Mouse (Mus musculus) heart, embryonic 13.5 days (tissue): ENCODE results near the gene Ptpdc1. TPM values are rescaled to one million over a fixed set of nuclear protein-coding genes. Genes with fewer than 3 reads are reported as not detected.

ENCODE experiments used
- ATAC-seq: fragments of 200-750 bp; cut with Nextera tagmentation; 2 replicates; pipeline ENCODE4 v1.8.0; 2017; ENCODE audit warnings: moderate TSS enrichment; ENCODE audit not compliant: insufficient number of reproducible peaks, low FRiP score, low TSS enrichment; ENCODE audit errors: extremely low read depth
- H3K27ac ChIP-seq: fragments of 300-500 bp; sonication (generic); replicated peaks from 2 replicates; pipeline ENCODE4 v1.5.1; 2015; ENCODE audit warnings: moderate library complexity, mild to moderate bottlenecking, inconsistent platforms
- H3K27me3 ChIP-seq: fragments of 300-500 bp; sonication (generic); replicated peaks from 2 replicates; pipeline ENCODE4 v1.6.1; 2015; ENCODE audit warnings: mild to moderate bottlenecking, inconsistent platforms
- H3K36me3 ChIP-seq: fragments of 300-500 bp; sonication (generic); 2 replicates; pipeline ENCODE4 v1.6.1; 2015; ENCODE audit warnings: mild to moderate bottlenecking, inconsistent platforms
- H3K4me1 ChIP-seq: fragments of 300-500 bp; sonication (generic); 2 replicates; pipeline ENCODE4 v1.6.1; 2015; ENCODE audit warnings: inconsistent platforms
- H3K4me2 ChIP-seq: fragments of 300-500 bp; sonication (generic); 2 replicates; pipeline ENCODE4 v1.6.1; 2015; ENCODE audit warnings: inconsistent platforms, mild to moderate bottlenecking, moderate library complexity
- H3K4me3 ChIP-seq: fragments of 300-500 bp; sonication (generic); 2 replicates; pipeline ENCODE4 v1.5.1; 2015; ENCODE audit warnings: moderate library complexity, mild to moderate bottlenecking, inconsistent platforms
- H3K9ac ChIP-seq: fragments of 300-500 bp; sonication (generic); 2 replicates; pipeline ENCODE4 v1.6.1; 2015; ENCODE audit warnings: inconsistent platforms, mild to moderate bottlenecking, moderate library complexity
- H3K9me3 ChIP-seq: fragments of 300-500 bp; sonication (generic); 2 replicates; pipeline ENCODE4 v1.6.1; 2016; ENCODE audit warnings: inconsistent platforms
- WGBS: fragments of 180-500 bp; shearing (Covaris S2); methylation state at CpG from one replicate; pipeline ENCODE4 v1.1.7; 2015; ENCODE audit warnings: mixed read lengths; 5-methylcytosine and 5-hydroxymethylcytosine counted together
- polyA plus RNA-seq: library from polyadenylated mRNA; unstranded; fragments of >200 nt; fragmentation: Nextera tagmentation; extraction: Ambion mirVana; gene quantifications from 2 replicates; pipeline ENCODE4 v1.2.1, GENCODE M21; 2015

Gene Ptpdc1
- polyA plus RNA-seq, 1 experiment from 2014 or later, result 6.6 TPM

DNA sequence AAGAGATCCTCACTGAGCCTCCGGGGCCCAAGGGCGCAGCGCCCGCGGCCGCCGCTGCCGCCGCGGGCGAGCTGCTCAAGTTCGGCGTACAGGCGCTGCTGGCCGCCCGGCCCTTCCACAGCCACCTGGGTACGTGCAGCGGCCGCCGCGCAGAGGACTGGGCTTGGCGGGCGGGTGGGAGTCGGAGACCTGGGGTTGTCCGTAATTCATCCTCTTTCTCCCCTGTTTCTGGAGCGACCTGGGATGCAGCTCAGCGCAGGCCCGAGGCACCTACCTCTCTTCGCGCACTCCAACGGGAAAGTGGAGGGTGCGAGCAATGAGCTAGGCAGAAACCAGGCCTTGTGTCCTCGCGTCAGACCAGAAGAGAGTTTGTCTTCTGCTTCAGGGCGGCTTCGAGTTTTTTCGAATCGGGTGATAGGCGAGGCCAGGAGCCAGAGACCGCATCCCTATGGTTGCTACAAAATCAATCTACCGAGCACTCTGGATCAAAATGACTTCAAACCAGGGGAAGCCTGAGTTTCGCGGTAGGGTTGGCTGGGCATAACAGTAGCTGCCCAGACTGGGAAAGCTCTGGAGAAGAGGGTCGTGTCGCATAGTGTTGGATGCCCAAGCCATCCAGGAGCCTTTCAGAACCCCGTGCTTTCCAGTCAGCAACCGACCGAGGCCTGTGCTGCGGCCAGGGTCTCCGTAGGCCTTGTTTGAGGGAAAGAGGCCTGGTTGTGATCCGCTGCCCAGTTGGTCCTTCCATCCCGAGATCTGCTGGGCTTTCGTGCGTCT, 37.9 kb upstream of the Ptpdc1 start:
- peaks cover 42% of the 10 kb centered on the region for H3K4me1 ChIP-seq
- H3K27ac ChIP-seq, result no peak overlapping the region
- no peaks in the 10 kb centered on the region for H3K9me3 ChIP-seq
- peak overlapping the region; percentile 73 for H3K9ac ChIP-seq
- peak overlapping the region; percentile 56 for H3K4me3 ChIP-seq
- 5% methylated on average over 53 of the region's 54 CpGs for WGBS
- H3K36me3 ChIP-seq, result no peaks in the 10 kb centered on the region
- H3K27me3 ChIP-seq, result peaks cover 100% of the 10 kb centered on the region
- peak overlapping the region; percentile 83 for H3K4me2 ChIP-seq
- ATAC-seq, result no peak

DNA sequence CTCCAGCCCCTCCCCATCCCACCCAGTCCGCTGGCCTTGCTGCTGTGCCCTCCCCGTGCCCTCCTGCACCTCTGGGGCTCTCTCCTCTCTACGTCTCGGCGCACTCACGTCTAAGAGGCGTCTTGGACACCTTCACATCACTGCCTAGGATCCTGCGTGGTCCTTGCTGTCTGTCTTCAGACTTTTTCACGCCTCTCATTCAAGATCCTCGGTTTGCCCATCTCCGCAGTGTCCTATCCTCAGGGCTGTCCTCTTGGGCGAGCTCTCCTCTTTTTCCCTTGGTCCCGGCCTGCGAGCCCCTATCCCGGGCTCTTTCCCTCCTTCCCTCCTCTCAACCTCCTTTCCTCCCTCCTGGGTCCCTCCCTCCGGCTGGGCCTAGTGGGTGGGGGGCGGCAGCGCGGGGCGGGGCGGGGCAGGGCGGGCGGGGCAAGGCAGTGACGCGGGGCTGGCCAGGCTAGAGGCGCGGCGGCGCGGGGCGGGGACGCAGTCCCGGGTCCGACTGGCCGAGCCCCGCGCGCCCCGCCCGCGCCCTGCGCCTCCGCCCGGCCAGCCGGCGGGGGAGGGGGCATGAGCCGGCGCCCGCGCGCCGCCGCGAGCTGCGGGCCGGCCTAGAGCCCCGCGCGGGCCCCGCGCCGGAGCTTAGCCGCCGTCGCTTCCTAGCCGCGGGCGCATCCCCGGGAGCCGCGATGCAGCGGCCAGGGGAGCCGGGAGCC, 37.1 kb upstream of the Ptpdc1 start, which contains the start of gene Barx1:
Barx1 (plus strand) TSS at position 568 of the 713 bp plus-strand sequence.
- no peak for ATAC-seq
- Histone ChIP-seq H3K9me3 (no peaks in the 10 kb centered on the region), H3K9ac (peak within 1 kb of the TSS; percentile 73), H3K27me3 (peaks cover 100% of the 10 kb centered on the region), H3K36me3 (no peaks in the 10 kb centered on the region), H3K4me2 (peak within 1 kb of the TSS; percentile 83), H3K4me1 (peaks cover 41% of the 10 kb centered on the region), H3K27ac (no peak within 1 kb of the TSS), H3K4me3 (peak within 1 kb of the TSS; percentile 56)
- under 1% methylated on average over 41 of the region's 73 CpGs for WGBS

GRCm38 (mm10) chr13:48661561-48661960, 36.1 kb upstream of the Ptpdc1 start:
- no peak overlapping the region for H3K4me2 ChIP-seq
- no peak for ATAC-seq
- peaks cover 41% of the 10 kb centered on the region for H3K4me1 ChIP-seq
- WGBS, result 7% methylated on average over 1 of the region's 1 CpGs
- no peak overlapping the region for H3K9ac ChIP-seq
- H3K9me3 ChIP-seq, result no peaks in the 10 kb centered on the region
- no peak overlapping the region for H3K4me3 ChIP-seq
- H3K27me3 ChIP-seq, result peaks cover 100% of the 10 kb centered on the region
- no peak overlapping the region for H3K27ac ChIP-seq
- no peaks in the 10 kb centered on the region for H3K36me3 ChIP-seq

- H3K4me3 ChIP-seq, result no peak overlapping the region
These were observed 35.3 kb upstream of the Ptpdc1 start for GRCm38 (mm10) chr13:48660741-48661140.

GRCm38 (mm10) chr13:48660221-48660734, 34.8 kb upstream of the Ptpdc1 start:
- ATAC-seq, result no peak
- Histone ChIP-seq H3K9me3 (no peaks in the 10 kb centered on the region), H3K4me3 (peak overlapping the region; percentile 39), H3K27me3 (peaks cover 99% of the 10 kb centered on the region), H3K27ac (no peak overlapping the region), H3K4me2 (peak overlapping the region; percentile 64), H3K36me3 (no peaks in the 10 kb centered on the region), H3K4me1 (peaks cover 38% of the 10 kb centered on the region), H3K9ac (peak overlapping the region; percentile 47; the same call in 1 of the 2 replicates)
- WGBS, result 6% methylated on average over 11 of the region's 11 CpGs

More at GRCm38 (mm10) chr13:48660741-48661140, 35.3 kb upstream of the Ptpdc1 start:
- peaks cover 40% of the 10 kb centered on the region for H3K4me1 ChIP-seq
- no peaks in the 10 kb centered on the region for H3K9me3 ChIP-seq
- no peak overlapping the region for H3K4me2 ChIP-seq
- no peak for ATAC-seq
- peaks cover 100% of the 10 kb centered on the region for H3K27me3 ChIP-seq
- no peaks in the 10 kb centered on the region for H3K36me3 ChIP-seq
- no peak overlapping the region for H3K9ac ChIP-seq
- WGBS, result 16% methylated on average over 6 of the region's 6 CpGs
- H3K27ac ChIP-seq, result no peak overlapping the region

- Histone ChIP-seq H3K27me3 (peaks cover 99% of the 10 kb centered on the region), H3K4me1 (peaks cover 30% of the 10 kb centered on the region), H3K4me3 (peak overlapping the region; percentile 39), H3K9me3 (no peaks in the 10 kb centered on the region), H3K9ac (peak overlapping the region; percentile 47), H3K4me2 (peak overlapping the region; percentile 64), H3K27ac (no peak overlapping the region), H3K36me3 (no peaks in the 10 kb centered on the region)
- 1% methylated on average over 38 of the region's 38 CpGs for WGBS
- ATAC-seq, result no peak
These were observed 34.1 kb upstream of the Ptpdc1 start for GRCm38 (mm10) chr13:48659254-48660220.

- no peak for ATAC-seq
- WGBS, result 2% methylated on average over 33 of the region's 33 CpGs
- Histone ChIP-seq H3K27me3 (peaks cover 97% of the 10 kb centered on the region), H3K9ac (no peak overlapping the region), H3K27ac (no peak overlapping the region), H3K4me3 (peak overlapping the region; percentile 39), H3K36me3 (no peaks in the 10 kb centered on the region), H3K4me1 (peaks cover 30% of the 10 kb centered on the region), H3K9me3 (no peaks in the 10 kb centered on the region), H3K4me2 (peak overlapping the region; percentile 64)
These were observed 33.3 kb upstream of the Ptpdc1 start for GRCm38 (mm10) chr13:48658588-48659253.

- H3K27ac ChIP-seq, result no peak overlapping the region
- no peak overlapping the region for H3K4me2 ChIP-seq
- no peaks in the 10 kb centered on the region for H3K9me3 ChIP-seq
- no peak overlapping the region for H3K9ac ChIP-seq
- no peak overlapping the region for H3K4me3 ChIP-seq
- peaks cover 23% of the 10 kb centered on the region for H3K4me1 ChIP-seq
- WGBS, result 2% methylated on average over 9 of the region's 9 CpGs
- ATAC-seq, result no peak
- peaks cover 97% of the 10 kb centered on the region for H3K27me3 ChIP-seq
- no peaks in the 10 kb centered on the region for H3K36me3 ChIP-seq
These were observed 32.3 kb upstream of the Ptpdc1 start for GRCm38 (mm10) chr13:48657791-48658190.

DNA sequence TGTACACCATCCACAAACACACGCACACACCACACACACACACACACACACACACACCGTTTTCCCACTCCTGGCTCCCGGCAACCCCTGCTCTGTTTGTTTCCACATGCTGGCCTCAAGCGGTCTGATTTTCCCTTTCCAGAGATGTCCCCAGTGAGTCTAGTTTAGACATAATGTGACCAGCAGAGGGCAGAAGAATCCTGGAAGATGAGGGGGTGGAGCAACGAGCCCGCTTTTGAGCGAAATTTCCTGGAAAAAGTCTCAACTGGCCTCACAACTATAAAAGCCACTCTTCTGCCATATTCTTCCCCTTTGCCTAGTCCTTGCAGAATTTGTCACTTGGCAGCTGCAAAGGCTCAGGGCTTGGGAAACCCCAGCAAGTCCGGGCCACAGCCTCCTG, 30.2 kb upstream of the Ptpdc1 start:
- Histone ChIP-seq H3K9ac (no peak overlapping the region), H3K27me3 (peaks cover 89% of the 10 kb centered on the region), H3K27ac (no peak overlapping the region), H3K9me3 (no peaks in the 10 kb centered on the region), H3K36me3 (no peaks in the 10 kb centered on the region), H3K4me1 (peaks cover 27% of the 10 kb centered on the region), H3K4me3 (no peak overlapping the region), H3K4me2 (peak overlapping the region; percentile 34; the same call in 1 of the 2 replicates)
- no peak for ATAC-seq
- 2% methylated on average over 8 of the region's 8 CpGs for WGBS
